Mouse (Mus musculus) bone marrow macrophage, adult 2 months (primary cell): Measurements from ENCODE around the gene Atp6v1fnb.
A peak's percentile ranks its signal among the peaks of the same experiment; 100 is the strongest.

Source experiments
- CTCF ChIP-seq: IDR thresholded peaks from 2 replicates; pipeline ENCODE4 v1.5.1; 2012; ENCODE audit warnings: low read depth, mild to moderate bottlenecking, low read length, moderate library complexity
- POLR2A ChIP-seq: IDR thresholded peaks from 2 replicates; pipeline ENCODE4 v1.6.1; 2012; ENCODE audit warnings: mild to moderate bottlenecking, low read depth, low read length, borderline replicate concordance

DNA sequence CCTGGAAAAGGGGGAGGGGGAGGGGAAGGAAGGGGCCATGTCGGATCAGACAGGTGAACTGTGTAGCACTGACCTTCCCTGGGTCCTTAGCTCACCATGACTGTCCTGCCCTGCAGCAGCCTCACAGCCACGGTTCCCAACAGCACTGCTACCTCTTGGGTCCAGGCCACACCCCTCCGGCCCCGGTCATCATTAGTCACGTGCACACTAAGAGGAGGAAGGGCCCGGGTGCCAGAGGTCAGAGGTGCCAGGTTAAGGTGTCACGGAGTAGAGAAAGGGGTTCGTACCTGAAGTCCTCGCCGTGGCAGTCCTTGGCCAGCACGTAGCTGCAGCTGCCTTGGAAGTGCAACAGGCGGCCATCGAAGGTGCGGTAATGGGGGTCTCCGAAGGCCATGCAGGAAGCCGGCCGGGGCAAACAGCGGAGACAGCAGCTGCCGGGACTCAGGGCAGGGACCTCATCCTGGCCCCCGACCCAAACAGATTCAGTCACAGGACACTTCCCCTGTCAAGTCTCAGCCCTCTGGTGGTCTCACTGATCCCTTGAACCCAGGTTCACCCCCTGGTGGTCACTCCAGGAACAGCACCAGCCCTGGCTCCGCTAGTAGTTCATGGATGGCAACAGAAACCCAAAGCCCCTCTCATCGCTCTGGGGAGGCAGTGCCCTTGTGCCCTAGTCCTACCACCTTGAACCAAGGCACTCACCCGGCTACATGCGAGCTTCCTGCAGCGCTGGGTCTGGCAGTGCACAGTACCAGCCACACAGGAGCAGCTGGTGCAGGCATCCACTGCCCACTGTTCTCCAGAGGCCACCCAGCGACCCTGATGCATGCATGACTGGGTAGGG is 13.7 kb downstream of the Atp6v1fnb start:
- TF ChIP-seq POLR2A (no peak), CTCF (peak; percentile 96)
